Mouse (Mus musculus): ENCODE measurements around the gene Cep135.

The Cep135 gene

DNA sequence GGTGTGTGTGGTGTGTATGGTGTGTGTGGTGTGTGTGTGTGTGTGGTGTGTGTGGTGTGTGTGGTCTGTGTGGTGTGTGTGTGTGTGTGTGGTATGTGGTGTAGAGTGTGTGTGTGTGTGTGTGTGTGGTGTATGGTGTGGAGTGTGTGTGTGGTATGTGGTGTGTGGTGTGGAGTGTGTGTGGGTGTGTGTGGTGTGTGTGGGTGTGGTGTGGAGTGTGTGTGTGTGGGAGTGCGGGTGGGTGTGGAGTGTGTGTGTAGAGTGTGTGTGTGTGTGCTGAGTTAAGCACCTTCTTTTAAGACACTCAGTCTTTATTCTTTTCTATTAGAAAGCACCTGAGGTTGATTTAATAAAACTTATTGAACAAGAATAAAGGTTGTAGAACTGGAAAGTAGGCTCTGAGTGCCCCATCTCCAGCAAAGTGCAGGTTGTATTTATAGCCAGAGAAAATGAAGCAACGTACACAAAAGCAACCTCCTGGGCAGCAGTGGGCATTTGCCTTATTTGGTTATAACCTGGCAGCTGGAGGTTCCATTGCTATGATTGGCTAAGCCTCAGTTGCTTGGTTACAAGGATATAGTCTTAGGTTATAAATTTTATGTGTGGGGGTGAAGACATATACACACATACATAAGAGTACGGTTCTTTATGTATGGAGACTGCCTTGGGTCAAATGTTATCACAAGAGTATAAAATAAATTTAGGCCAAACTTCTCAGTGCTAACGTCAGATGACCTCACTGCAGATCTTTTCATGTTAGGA, 93.6 kb downstream of the Cep135 start:
- no peak for ATAC-seq (ENCODE audit: insufficient number of reproducible peaks, low FRiP score, low TSS enrichment)

DNA sequence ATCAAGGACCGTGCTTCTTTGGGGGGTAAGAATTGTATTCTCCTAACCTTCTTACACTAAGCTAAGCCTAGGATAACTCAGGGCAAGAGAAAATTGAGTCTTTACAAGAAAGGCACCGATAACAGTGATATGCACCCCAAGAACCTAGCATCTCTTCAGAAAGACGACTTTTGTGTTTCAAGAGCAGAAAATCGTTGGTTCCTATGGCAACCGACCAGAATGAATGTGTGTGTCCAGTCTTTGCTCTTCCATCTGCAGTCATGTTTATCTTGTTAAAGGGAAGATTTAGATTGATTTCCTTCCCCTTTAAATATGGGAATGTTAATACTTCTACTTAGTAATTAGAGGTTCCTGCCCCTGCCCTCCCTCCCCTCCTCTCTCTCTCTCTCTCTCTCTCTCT, 95.0 kb downstream of the Cep135 start:
- no peak for ATAC-seq (ENCODE audit: insufficient number of reproducible peaks, low FRiP score, low TSS enrichment)

DNA sequence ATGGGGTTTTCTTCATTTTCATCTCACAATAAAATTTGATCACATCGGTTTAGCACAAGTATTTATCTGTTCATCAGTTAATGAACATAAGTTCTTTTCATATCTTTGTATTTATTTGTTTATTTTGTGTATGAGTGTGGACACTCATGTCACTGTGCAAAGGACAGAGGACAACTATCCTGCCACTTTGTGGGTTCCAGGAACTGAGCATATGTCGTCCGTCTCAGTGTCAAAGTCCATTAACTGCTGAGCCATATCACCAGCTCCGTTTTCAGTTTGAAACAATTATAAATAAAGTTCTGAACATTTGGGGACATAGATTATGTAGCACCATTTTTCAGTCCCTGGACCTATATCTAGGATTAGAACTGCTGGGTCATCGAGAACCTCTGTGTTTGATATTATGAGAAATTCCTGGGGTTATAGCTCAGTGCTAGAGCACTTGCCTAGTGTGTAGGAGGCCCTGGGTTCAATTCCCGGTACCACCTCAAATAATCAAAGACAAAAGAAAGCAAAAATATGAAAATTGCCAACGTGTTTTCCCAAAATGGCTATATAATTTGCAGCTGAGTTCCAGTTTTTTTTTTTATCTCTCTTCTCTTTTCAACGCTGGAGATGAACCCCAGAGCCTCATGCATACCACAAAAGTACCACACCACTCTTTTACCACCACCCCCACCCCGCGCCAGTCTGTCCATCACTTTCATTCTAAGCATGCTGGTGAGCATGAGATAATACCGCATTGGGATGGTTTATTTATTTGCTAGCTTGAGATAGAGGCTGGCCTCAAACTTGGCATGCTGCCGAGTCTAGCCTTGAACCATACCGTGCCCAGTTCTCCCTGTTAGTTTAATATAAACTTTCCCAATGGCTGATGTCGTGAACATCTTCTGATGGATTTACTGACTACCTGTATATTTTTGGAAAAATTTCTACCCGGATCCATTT, 96.4 kb downstream of the Cep135 start:
- no peak for ATAC-seq (ENCODE audit: insufficient number of reproducible peaks, low FRiP score, low TSS enrichment)

DNA sequence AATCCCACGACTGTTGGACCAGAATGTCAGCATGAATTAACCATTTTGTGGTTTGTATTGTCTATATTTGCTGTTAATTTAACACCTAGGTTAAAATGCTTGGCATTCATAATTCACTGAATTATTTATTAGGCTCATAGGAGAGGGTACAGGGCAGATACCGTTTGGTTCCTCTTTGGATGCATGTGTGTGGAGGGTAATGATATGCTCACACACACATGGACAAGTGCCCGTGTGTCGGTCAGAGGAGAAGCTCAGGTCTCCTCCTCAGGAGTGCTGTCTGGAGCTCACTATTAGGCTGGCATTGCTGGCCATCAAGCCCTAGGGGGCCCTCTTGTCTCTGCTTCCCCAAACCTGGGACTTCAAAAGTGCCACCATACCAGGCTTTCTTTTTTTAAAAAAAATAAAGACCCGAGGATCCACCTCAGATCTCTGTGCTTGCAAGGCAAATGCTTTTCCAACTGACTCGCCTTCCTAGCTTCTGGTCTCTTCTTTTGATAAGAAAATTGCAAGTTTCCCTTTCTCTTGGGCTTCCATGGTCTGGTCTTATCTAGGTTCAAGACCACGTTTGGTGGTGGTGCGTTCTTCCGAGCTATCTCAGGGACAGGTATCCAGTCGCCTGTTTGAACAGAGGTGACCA, 99.6 kb downstream of the Cep135 start:
- ATAC-seq (ENCODE audit: insufficient number of reproducible peaks, low FRiP score, low TSS enrichment), result no peak

DNA sequence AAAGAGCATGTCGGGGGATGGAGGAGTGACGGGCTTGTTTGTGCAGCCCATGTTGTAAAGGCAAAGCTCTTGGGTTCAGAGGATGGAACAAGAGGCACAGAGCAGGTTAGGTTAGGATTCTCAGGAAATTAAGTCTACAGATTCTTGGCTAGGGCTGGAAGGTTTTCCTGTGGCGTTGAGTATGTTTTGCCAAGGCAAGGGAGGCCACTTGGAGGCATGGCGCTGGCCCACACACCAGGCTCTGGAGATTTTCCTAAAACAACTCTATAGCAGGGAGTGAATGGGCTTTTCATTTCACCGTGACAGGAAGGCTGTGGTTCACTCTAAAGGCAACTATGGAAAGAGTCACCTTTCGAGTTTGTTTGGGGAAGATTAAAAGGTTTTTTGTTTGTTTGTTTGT, 100.1 kb downstream of the Cep135 start:
- ATAC-seq (ENCODE audit: insufficient number of reproducible peaks, low FRiP score, low TSS enrichment), result no peak

DNA sequence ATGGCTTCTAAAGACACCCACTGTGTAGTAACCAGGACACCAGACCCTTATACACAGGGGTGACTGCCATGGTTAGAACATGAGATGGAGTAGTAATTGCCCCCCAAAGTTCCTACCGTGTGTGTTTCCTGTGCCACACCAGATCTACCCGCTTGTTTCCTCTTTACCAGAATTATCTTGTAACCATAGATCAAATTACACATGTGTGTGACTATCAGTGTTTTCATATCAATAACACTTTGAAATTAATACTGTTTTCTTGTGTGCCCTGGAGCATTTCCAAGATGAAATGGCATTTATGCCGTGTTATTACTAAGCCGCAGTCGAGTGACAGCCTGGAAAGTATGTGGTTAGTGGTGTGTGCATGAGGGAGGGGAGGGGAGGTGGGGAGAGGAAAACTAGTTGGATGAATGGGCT, 101.7 kb downstream of the Cep135 start:
- ATAC-seq (ENCODE audit: insufficient number of reproducible peaks, low FRiP score, low TSS enrichment), result no peak

DNA sequence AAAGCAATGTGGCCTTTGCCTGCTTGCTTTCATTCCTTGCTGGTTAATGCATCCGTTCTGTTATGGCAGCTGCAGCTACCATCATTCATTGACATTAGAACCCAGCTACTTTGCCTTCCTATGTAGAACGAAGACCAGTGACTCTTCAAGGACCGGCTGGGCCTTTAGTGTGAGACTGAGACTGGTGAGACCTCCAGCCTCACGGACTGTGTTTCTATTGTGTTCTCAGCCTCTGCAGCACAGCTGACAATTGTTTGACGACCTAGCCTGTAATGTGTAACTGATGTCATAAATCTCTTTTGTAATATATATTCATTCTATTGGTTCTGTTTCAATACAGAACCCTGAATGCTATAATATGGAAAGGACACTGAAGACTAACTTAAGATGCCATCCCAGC, 102.8 kb downstream of the Cep135 start:
- ATAC-seq (ENCODE audit: insufficient number of reproducible peaks, low FRiP score, low TSS enrichment), result no peak

DNA sequence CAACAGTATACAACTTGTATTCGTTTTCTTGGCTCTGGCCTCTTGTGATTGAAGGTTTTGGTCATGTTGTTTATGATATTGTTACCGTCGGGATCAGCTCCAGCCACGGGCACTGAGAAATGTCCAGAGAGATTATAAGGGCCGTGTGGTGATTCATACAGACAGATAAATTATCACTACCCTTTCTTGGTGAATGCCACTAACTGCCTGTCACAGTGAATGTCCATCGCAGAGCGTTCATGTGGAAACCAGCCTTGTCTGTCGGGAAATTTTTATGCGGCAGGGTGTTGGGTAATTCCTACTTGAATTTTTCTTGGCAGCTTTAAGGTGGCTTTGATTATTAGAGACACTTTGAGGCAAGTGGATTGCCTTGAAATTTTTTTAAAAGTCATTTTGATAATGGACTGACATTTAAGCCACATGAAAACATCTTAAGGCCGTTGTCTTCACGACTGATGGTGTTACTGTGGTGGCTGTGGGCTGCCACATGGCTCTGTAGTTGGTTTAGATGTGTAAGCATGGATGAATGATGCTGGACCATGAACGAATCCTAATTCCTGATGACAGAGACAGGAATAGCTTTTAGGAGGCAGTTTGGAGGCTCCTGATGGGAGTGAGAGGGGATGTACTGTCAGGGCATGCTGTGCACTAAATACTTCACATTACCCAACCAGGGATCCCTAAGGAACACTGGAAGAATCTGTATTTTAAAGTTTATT, 103.4 kb downstream of the Cep135 start:
- no peak for ATAC-seq (ENCODE audit: insufficient number of reproducible peaks, low FRiP score, low TSS enrichment)

All from cerebellum, adult (tissue).